Mouse (Mus musculus) stomach, postnatal 0 days (tissue): ENCODE measurements around the gene Pank1. TPM values are rescaled to one million over a fixed set of nuclear protein-coding genes. Genes with fewer than 3 reads are reported as not detected.

ENCODE experiments used
- ATAC-seq: fragments of 200-750 bp; cut with Nextera tagmentation; 2 replicates; pipeline ENCODE4 v1.8.0; 2017; ENCODE audit not compliant: low FRiP score, low TSS enrichment
- DNase-seq: peaks from one replicate; pipeline ENCODE4 v3.0.0-alpha.2; 2016; ENCODE audit warnings: low spot score
- H3K27ac ChIP-seq: fragments of 300-500 bp; sonication (generic); replicated peaks from 2 replicates; pipeline ENCODE4 v1.5.1; 2014; ENCODE audit warnings: mild to moderate bottlenecking, control low read depth
- H3K27me3 ChIP-seq: fragments of 300-500 bp; sonication (generic); 2 replicates; pipeline ENCODE4 v1.6.1; 2014; ENCODE audit warnings: low read length; ENCODE audit not compliant: control insufficient read depth, insufficient read depth
- H3K36me3 ChIP-seq: fragments of 300-500 bp; sonication (generic); 2 replicates; pipeline ENCODE4 v1.6.1; 2014; ENCODE audit warnings: low read length, mixed read lengths; ENCODE audit not compliant: control insufficient read depth, insufficient read depth
- H3K4me1 ChIP-seq: fragments of 300-500 bp; sonication (generic); replicated peaks from 2 replicates; pipeline ENCODE4 v1.6.1; 2014; ENCODE audit warnings: antibody characterized with exemption; ENCODE audit not compliant: control insufficient read depth, insufficient read depth
- H3K4me2 ChIP-seq: fragments of 300-500 bp; sonication (generic); replicated peaks from 2 replicates; pipeline ENCODE4 v1.6.1; 2014; ENCODE audit warnings: low read depth, mild to moderate bottlenecking, control low read depth, moderate library complexity
- H3K4me3 ChIP-seq: fragments of 300-500 bp; sonication (generic); 2 replicates; pipeline ENCODE4 v1.5.1; 2014; ENCODE audit warnings: low read depth, low read length, control low read depth
- H3K9ac ChIP-seq: fragments of 300-500 bp; sonication (generic); 2 replicates; pipeline ENCODE4 v1.6.1; 2014; ENCODE audit warnings: mild to moderate bottlenecking, low read length, control low read depth, mixed read lengths
- H3K9me3 ChIP-seq: fragments of 300-500 bp; sonication (generic); 2 replicates; pipeline ENCODE4 v1.6.1; 2016; ENCODE audit warnings: low read length; ENCODE audit not compliant: control insufficient read depth
- CTCF ChIP-seq: IDR thresholded peaks from 2 replicates; pipeline ENCODE4 v1.5.1; 2016; ENCODE audit warnings: antibody characterized with exemption, low read depth, mild to moderate bottlenecking, moderate library complexity
- EP300 ChIP-seq: optimal IDR thresholded peaks from 2 replicates; pipeline ENCODE3; 2016; ENCODE audit warnings: antibody characterized with exemption
- WGBS: fragments of 180-500 bp; shearing (Covaris S2); extraction: QIAGEN DNeasy Blood & Tissue Kit; methylation state at CpG from one replicate; pipeline ENCODE4 v1.1.7; 2014; 5-methylcytosine and 5-hydroxymethylcytosine counted together
- polyA plus RNA-seq: library from polyadenylated mRNA; unstranded; fragments of >200 nt; fragmentation: Nextera tagmentation; extraction: Ambion mirVana; gene quantifications from 2 replicates; pipeline ENCODE4 v1.2.1, GENCODE M21; 2015

Pank1 gene
- polyA plus RNA-seq, 1 experiment from 2014 or later = 3.9 TPM

- 0 out of 2 replicates have a peak, but pooled peaks have one; percentile 47 for ATAC-seq
- TF ChIP-seq EP300 (no peak), CTCF (no peak)
- WGBS = 78% methylated on average over 3 of the region's 3 CpGs
Observed at GRCm38 (mm10) chr19:34883526-34884224, 4.4 kb upstream of the Pank1 start.

GRCm38 (mm10) chr19:34882443-34882842, 3.2 kb upstream of the Pank1 start:
- Histone ChIP-seq H3K9ac (no peak overlapping the region), H3K9me3 (no peaks in the 10 kb centered on the region), H3K36me3 (no peaks in the 10 kb centered on the region), H3K27me3 (no peaks in the 10 kb centered on the region), H3K4me3 (no peak overlapping the region), H3K4me1 (no peaks in the 10 kb centered on the region; the same call in 1 of the 2 replicates), H3K4me2 (no peak overlapping the region), H3K27ac (no peak overlapping the region)
- TF ChIP-seq EP300 (no peak), CTCF (no peak)
- ATAC-seq = no peak
- 77% methylated on average over 2 of the region's 2 CpGs for WGBS
- DNase-seq = no peak

More at GRCm38 (mm10) chr19:34883526-34884224, 4.4 kb upstream of the Pank1 start:
- no peaks in the 10 kb centered on the region for H3K9me3 ChIP-seq
- H3K27me3 ChIP-seq = no peaks in the 10 kb centered on the region
- H3K36me3 ChIP-seq = no peaks in the 10 kb centered on the region
- H3K4me3 ChIP-seq = no peak overlapping the region
- H3K4me1 ChIP-seq = no peaks in the 10 kb centered on the region
- no peak overlapping the region for H3K27ac ChIP-seq
- H3K9ac ChIP-seq = no peak overlapping the region
- DNase-seq = no peak
- no peak overlapping the region for H3K4me2 ChIP-seq

GRCm38 (mm10) chr19:34881160-34881559, 1.9 kb upstream of the Pank1 start:
- no peaks in the 10 kb centered on the region for H3K36me3 ChIP-seq
- H3K9ac ChIP-seq = no peak overlapping the region
- H3K4me1 ChIP-seq = no peaks in the 10 kb centered on the region; the same call in 1 of the 2 replicates
- no peak for DNase-seq
- no peak for ATAC-seq
- no peaks in the 10 kb centered on the region for H3K9me3 ChIP-seq
- 78% methylated on average over 5 of the region's 5 CpGs for WGBS
- no peak for TF ChIP-seq CTCF
- H3K4me3 ChIP-seq = no peak overlapping the region
- H3K27ac ChIP-seq = no peak overlapping the region
- H3K27me3 ChIP-seq = no peaks in the 10 kb centered on the region
- no peak overlapping the region for H3K4me2 ChIP-seq

GRCm38 (mm10) chr19:34879624-34880023, 369 bp upstream of the Pank1 start:
- Histone ChIP-seq H3K4me1 (no peaks in the 10 kb centered on the region; the same call in 1 of the 2 replicates), H3K36me3 (no peaks in the 10 kb centered on the region), H3K4me3 (peak overlapping the region; percentile 87), H3K27ac (no peak overlapping the region), H3K9me3 (no peaks in the 10 kb centered on the region), H3K27me3 (no peaks in the 10 kb centered on the region), H3K9ac (no peak overlapping the region; the same call in 1 of the 2 replicates), H3K4me2 (peak overlapping the region; percentile 75)
- DNase-seq = no peak
- ATAC-seq = no peak
- no peak for TF ChIP-seq EP300
- TF ChIP-seq CTCF = no peak
- WGBS = 19% methylated on average over 6 of the region's 6 CpGs

DNA sequence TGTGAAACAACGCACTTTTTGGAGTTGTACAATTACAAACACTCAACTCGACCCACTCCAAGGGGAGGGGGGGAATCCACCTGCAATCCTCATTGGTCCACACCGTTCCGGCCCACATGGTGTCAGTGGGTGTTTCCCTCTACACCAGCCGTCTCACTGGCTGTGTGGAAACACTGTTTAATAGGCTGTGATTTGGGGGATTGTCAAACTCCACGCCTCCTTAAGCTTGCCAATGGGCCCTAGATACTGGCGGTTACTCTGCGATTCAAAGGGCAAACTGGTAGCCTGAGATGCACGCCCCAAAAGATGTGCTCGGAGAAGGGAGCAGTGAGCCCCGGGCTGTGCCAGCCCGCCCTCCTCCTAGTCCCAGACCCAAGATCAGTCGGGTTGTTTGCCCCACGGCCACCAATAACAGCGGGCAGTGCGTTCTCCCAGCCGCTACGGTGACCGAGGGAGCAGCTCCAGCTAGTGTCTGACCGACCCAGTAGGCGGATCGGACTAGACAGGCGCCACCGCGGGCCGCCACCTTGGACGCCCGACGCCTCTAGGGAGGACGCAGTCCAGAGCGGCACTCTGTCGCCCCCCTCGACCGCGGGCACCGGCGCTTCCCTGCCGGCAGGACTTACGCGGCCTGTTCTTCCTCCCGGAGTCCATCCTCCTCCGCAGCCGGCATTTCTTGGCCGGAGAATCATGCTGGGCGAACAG, 1.2 kb downstream of the Pank1 start:
- H3K4me2 ChIP-seq = peak overlapping the region; percentile 75
- no peaks in the 10 kb centered on the region for H3K27me3 ChIP-seq
- no peaks in the 10 kb centered on the region for H3K36me3 ChIP-seq
- peak overlapping the region; percentile 94 for H3K27ac ChIP-seq
- under 1% methylated on average over 44 of the region's 45 CpGs for WGBS
- ATAC-seq = peak; percentile 98
- no peaks in the 10 kb centered on the region; the same call in 1 of the 2 replicates for H3K4me1 ChIP-seq
- no peaks in the 10 kb centered on the region for H3K9me3 ChIP-seq
- peak overlapping the region; percentile 88 for H3K9ac ChIP-seq
- peak overlapping the region; percentile 87 for H3K4me3 ChIP-seq
- TF ChIP-seq EP300 (no peak), CTCF (peak; percentile 54; the same call in 1 of the 2 replicates)
- peak; percentile 89 for DNase-seq

DNA sequence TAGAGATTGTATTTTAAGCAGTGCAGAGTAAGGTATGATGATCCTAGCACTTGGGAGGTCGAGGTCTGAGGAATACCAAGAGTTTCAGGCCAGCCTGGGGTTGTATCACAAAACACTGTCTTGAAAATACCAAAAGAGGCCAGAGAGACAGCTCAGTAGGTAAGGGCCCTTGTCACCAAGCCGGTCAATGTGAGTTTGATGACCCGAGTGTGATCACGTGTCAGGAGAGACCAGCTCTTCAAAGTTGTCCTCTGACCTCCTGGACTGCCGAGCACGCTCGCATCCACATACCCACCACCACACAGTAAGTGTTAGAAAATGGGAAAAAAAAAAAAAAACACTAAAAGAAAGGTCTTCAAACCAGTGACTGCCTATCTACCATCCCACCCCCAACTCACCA, 2.6 kb downstream of the Pank1 start:
- no peak overlapping the region for H3K4me3 ChIP-seq
- TF ChIP-seq CTCF = no peak
- TF ChIP-seq EP300 = no peak

More for the DNA sequence above, 2.6 kb downstream of the Pank1 start:
- 86% methylated on average over 7 of the region's 7 CpGs for WGBS
- Histone ChIP-seq H3K9me3 (no peaks in the 10 kb centered on the region), H3K27me3 (no peaks in the 10 kb centered on the region), H3K27ac (no peak overlapping the region), H3K4me1 (no peaks in the 10 kb centered on the region; the same call in 1 of the 2 replicates), H3K4me2 (no peak overlapping the region), H3K36me3 (no peaks in the 10 kb centered on the region), H3K9ac (no peak overlapping the region)
- ATAC-seq (no peak), DNase-seq (no peak)
